20 mouse cellular contexts compared by ENCODE assay signal in the genomic region with DNA sequence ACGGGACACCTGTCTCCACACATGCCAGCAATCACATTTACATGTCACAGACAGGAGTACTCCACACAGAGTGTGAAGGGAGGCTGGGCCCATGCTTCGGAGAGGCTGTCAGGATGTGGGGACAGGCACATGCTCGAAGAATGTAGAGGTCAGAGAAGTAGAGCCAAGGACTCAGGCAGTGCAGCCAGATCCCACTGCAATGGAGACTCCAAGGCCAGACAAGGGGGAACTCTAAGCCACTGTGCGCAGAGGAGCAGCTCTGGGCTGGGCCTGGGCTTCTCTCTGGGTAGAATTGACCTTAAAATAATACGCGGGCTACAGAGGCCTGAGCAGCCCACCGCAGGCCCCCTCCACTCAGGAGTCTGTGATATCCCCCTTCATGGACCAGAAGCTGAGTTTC. TPM values are rescaled to one million over a fixed set of nuclear protein-coding genes. Genes with fewer than 3 reads are reported as not detected.
"Had no signal": no experiment of that assay in that cellular context is flagged by ENCODE, and none has a peak within 500 bp of the region (broad histone marks: within the 10 kb centered on the region; RNA-seq: fewer than 3 reads in every experiment).

No protein-coding gene starts in this region.

- H3K27ac ChIP-seq: left cerebral cortex, adult 2 months; liver, embryonic 14.5 days; midbrain, embryonic 13.5 days had no signal

- H3K36me3 ChIP-seq: midbrain, embryonic 13.5 days had no signal

- H3K27me3 ChIP-seq: midbrain, embryonic 13.5 days had no signal

- H3K4me1 ChIP-seq: midbrain, embryonic 13.5 days had no signal

- H3K9me3 ChIP-seq: midbrain, embryonic 13.5 days had no signal

- DNase-seq: kidney, postnatal 25 days; liver; lung, adult 2 months; lung, postnatal 36 days; right cerebral cortex, postnatal 25 days; thymus, adult 18-20 months; thymus, postnatal 14 days had no signal

- H3K4me3 ChIP-seq: left cerebral cortex, adult 2 months; midbrain, embryonic 13.5 days had no signal

RNA-seq across cellular contexts. Expression of a gene that starts 24.7 kb away (rescaled TPM):
- total RNA-seq: layer of hippocampus, postnatal 25 days; left cerebral cortex, adult 2 months; left cerebral cortex, postnatal 14 days; megakaryocyte progenitor cell, adult 5-6 weeks; midbrain, postnatal 0 days had no signal
- polyA plus RNA-seq: kidney, embryonic 16.5 days; limb, embryonic 11.5 days; liver, embryonic 14.5 days; lung, adult 2 months; lung, postnatal 0 days; midbrain, embryonic 13.5 days; midbrain, postnatal 0 days; neural tube, embryonic 14.5 days; small intestine, adult 2 months; stomach, embryonic 16.5 days had no signal

RNA-seq across cellular contexts. Expression of a gene that starts 38.7 kb away (rescaled TPM):
- total RNA-seq: layer of hippocampus, postnatal 25 days; left cerebral cortex, adult 2 months; left cerebral cortex, postnatal 14 days; megakaryocyte progenitor cell, adult 5-6 weeks; midbrain, postnatal 0 days had no signal
- polyA plus RNA-seq: kidney, embryonic 16.5 days; limb, embryonic 11.5 days; liver, embryonic 14.5 days; lung, adult 2 months; lung, postnatal 0 days; midbrain, embryonic 13.5 days; midbrain, postnatal 0 days; neural tube, embryonic 14.5 days; small intestine, adult 2 months; stomach, embryonic 16.5 days had no signal

RNA-seq across cellular contexts. Expression of a gene that starts 47.0 kb away (rescaled TPM):
- total RNA-seq: layer of hippocampus, postnatal 25 days; left cerebral cortex, adult 2 months; left cerebral cortex, postnatal 14 days; megakaryocyte progenitor cell, adult 5-6 weeks; midbrain, postnatal 0 days had no signal
- polyA plus RNA-seq: kidney, embryonic 16.5 days; limb, embryonic 11.5 days; liver, embryonic 14.5 days; lung, adult 2 months; lung, postnatal 0 days; midbrain, postnatal 0 days; neural tube, embryonic 14.5 days; small intestine, adult 2 months; stomach, embryonic 16.5 days had no signal
